Mouse (Mus musculus) embryo, embryonic 10.5 days (tissue): Measurements from ENCODE around the gene Themis2.
"Not testable (repeated sequence)": the region's sequence is repeated elsewhere in the genome, so short reads cannot be mapped to it uniquely, and the experiment has no call there.

Experiments used
- DNase-seq: peaks from one replicate; pipeline ENCODE4 v3.0.0-alpha.2; 2015; ENCODE audit warnings: low spot score

Gene Themis2

DNA sequence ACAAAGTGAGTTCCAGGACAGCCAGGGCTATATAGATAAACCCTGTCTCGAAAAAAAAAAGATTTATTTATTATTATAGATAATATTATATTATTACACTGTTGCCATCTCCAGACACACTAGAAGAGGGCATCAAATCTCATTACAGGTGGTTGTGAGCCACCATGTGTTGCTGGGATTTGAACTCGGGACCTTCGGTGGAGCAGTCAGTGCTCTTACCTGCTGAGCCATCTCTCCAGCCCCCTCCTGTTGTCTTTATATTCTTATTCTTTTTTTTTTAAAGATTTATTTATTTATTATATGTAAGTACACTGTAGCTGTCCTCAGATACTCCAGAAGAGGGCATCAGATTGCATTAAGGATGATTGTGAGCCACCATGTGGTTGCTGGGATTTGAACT, 2.5 kb upstream of the Themis2 start:
- DNase-seq = not testable (repeated sequence)

DNA sequence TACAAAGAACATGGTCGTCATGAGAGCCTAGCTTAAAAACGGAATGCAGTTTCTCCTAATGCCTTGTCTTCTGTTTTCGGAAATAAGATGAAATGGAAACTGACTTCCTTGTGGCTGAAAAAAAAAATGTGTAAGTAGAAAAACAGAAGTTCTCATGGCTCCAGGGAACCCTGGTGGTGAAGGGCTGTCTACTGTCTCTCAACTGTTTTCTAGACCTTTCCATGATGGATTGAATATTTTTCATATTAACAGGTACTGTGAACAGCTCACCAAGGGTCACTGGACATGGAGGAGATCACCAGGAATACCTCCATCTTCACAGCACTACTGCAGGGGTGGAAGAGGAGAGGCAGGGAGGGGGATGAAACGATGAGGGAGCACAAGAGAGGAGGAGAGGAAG, 1.8 kb upstream of the Themis2 start:
- no peak for DNase-seq

DNA sequence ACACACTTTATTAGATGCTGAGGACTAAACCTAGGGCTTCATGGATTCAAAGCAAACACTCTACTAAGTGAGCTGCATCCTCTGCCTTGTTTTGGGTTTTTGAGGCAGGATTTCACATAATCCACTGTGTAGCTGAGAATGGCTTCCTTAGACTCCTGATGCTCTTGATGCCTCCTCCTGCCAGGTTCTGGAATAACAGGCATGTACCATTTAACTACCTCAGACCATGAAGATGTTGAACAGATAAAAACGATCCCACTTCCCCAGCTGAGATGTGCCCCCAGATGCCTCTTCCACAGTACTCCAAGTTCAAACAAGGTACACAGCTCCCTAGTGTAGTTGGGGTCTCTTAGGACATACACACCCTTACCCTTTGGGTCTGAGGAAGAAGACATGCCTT, 1.3 kb upstream of the Themis2 start:
- no peak for DNase-seq

DNA sequence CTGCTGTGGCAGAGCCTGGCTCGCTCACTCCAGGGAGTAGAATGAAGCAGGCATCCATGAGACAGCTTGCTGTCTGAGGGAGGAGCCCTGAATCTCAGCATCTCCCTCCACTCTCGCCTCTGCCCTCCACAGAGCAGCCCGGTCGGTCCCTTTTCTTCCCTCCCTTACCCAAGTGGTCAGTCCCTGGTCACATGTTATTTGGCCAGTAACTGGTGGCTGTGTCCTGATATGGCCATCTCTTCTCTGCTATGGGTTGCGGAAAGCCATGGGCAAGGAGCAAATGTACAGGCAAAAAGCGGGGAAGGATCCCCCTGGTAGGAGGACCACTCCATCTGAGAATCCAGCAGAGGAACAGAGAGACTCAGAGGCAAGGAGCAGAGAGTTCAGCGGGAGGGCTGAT, 1.0 kb downstream of the Themis2 start:
- no peak for DNase-seq

DNA sequence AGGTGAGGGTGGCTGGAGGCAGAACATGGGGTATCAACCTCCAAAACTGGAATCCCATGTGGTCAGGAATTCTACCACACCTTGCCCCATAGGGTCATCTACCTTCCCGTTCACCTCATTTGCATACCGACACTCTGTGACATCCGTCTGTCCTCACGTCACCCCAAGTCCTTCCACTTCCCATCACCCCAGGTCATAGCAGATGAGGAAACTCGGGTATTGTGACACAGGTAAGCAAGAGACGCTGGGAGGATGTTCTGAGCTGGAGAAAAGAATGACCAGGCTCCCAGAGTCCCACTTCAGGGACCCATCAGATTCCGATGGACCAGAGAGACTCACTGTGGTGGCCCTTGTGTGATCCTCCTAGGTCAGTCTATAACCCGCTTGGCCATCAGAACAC, 1.4 kb downstream of the Themis2 start:
- DNase-seq = no peak

DNA sequence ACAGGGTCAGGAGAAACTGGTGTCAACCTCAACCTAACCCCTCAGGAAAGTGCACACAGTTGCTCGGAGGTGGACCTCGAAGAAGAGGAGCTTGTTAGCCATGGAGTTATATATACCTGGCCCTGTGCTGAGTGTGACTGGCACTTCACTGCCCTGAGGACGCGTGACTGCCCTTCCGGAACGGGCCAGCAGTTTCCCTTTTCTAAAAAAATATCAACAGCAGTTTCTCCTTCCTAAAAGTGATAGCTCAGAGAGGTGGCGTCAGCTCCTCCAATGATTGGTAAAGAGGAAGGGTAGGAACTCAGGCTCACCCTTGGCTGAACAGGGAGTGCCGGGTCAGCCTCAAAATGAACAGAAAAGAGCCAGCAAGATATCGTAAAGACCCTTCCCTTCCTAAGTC, 2.2 kb downstream of the Themis2 start:
- DNase-seq = no peak

DNA sequence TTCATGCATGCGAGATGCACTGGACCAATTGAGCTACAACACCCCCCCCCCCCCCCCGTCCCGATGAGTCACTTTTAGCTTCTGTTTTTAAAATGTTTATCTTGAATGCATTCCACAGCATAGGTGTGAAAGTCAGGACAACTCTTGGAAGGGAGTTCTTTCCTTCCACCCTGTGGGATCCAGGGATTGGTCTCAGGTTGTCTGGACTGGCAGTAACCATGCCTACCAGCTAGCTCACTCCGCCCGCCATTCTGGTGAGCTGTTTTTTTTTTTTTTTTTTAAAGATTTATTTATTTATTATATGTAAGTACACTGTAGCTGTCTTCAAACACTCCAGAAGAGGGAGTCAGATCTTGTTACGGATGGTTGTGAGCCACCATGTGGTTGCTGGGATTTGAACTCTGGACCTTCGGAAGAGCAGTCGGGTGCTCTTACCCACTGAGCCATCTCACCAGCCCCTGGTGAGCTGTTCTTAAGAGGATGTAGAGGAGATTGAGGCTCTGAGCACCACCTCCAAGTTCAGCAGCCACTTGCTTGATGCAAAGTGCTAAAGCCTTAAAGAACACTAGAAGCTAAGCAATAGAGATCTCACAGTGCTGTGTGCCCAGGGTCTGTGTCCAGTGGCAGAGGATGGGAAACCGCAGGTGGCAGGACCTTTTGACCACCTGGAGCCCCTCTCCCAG, 2.7 kb downstream of the Themis2 start:
- DNase-seq = not testable (repeated sequence)

DNA sequence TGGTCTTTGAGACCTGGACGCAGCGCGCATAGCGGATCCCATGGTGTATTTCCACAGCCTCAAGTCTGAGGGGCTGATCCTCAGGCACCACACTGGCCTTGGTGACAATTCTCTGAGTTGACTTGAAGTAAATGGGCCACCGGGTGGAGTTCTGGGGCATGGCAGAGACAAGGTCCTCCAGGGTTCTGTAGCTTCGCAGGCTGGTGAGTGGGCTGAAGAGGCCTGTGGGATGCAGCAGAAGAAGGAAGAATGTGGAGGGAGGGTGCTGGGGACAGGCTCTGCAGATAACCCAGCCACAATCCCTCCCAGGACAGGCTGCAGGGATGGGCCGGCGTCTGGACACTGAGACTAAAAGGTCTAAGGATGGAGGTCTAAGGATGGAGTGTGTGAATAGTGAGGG, 6.5 kb downstream of the Themis2 start:
- no peak for DNase-seq

DNA sequence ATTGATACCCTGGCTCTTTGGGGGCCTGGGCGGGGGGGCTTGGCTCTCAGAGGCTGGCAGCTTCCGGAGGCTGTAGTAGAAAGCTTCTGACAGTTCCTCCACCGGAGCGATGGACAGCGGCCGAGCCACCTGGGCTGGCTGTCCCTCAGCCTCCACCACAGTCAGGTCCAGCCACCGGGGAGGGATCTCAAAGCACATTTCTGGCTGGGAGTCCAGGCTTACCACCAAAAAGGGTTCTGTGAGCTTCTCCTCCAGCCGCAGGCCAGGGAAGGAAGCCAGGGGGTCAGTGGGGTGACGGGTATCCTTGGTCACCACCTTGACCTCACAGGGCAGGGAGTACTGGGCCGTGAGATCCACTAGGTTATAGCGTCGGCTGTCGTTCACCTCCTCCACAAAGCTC, 11.0 kb downstream of the Themis2 start:
- no peak for DNase-seq

DNA sequence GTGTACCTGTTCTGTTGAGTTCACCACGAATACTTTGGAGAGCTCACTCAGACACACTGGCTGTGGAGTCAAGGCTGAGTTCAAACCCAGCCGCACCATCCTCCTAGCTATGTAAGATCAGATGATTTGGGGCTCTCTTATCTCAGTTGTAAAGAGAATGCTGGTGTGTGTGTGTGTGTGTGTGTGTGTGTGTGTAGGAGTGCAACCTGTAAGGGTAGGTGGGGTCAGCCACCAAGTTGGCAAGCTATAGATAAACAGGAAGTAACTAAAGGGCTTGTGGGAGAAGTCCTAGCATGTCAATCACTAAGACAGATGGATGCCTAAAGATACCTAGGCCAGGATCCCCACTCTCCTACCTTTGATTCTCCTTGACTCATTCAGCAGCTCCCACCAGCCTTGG, 12.5 kb downstream of the Themis2 start:
- no peak for DNase-seq

DNA sequence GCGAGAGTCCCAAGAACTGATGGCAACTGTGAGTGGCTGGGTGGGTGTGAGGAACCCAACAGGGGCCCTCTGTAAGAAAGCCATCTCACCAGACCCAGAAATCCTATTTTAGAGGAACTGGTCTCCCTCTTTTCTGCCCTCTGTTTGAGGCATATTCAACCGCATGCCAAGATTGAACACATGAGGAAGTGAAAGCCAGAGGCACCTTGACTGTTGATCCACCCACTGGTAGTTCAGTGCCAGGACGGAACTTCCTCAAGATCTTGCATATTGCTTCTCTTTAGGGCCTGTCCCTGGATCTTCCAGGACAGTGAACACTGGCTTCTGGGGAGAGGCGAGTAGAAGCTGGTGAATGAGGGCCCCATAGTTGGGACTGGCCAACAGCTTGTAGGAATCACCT, 15.9 kb downstream of the Themis2 start:
- no peak for DNase-seq

DNA sequence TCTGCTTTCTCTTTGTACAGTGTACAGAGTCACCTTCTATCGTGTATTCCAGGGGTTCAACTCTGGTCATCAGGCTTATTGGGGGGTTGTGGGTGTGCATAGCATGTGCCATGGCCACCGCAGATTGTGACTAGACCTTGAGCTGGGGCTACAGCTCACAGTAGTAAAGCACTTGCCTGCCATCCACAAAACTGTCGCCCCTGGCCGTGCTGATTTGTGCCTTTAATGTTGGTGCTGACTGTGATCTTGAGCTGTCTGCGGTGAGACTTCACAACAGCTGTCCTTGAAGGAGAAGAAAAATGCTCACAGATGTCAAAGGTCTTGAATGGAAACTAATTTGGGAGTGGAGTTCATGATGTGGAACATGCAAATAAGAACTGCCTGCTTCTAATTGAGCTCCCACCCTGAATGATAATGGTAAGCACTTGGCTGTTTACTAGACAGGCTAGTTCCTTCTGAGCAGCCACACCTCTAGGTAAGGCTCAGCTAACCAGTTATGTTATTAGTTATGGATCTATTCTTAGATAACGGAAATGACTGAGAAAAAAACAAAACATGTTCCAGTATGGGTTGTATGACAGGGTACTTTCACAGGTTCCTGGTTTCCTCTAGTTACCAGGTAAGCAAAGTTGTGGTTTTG, 17.5 kb downstream of the Themis2 start:
- no peak for DNase-seq

DNA sequence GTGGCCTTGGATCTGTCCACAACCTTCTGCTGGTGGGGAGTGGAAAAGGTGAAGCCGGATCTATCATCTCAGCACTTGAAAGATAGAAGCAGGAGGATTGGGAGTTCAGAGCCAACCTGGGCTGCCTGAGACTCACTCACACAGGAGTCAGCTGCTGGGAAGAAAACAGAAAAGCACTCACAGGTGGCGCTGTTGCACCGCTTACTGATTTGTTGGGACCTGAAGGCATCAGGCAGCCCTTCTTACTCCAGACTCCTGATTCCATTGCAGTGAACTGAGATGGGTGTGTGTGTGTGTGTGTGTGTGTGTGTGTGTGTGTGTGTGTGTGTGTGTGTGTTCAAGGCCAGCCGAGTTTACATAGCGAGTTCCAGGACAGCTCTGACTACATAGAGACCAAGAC, 19.4 kb downstream of the Themis2 start:
- peak; percentile 70 for DNase-seq

DNA sequence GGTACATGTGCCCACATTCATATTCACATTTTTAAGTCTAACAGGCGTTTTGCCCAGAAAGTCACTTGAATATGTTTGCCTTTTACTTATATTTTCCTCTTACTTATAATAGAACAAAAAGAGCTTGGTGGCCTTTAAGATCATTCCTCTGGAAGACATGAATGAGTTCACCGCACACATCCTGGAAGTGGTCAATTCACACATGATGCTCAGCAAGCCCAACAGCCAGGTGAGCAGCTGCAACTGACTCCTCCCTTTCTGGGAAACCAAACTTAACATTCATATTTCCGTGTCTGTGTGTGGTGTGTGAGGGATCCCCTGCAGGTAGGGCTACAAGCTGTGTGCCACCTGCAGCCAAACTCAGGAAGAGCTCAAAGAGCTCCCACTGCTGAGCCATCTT, 21.3 kb downstream of the Themis2 start:
- no peak for DNase-seq

DNA sequence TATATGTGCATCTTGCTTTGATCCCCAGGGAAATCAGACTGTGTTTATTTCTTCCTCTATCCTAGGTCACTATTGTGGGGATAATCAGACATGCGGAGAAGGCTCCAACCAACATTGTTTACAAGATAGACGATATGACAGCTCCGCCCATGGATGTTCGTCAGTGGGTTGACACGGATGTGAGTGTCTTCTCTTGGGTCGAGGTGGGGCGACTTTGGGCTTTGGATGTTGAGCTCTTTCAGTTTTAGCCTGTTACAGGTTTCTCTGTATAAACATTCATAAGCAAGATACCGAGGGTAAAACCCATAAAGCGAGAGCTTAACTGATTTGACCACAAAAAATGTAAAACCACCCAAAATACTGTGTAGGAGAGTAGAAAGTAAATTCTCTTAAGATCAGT, 24.4 kb downstream of the Themis2 start:
- no peak for DNase-seq

DNA sequence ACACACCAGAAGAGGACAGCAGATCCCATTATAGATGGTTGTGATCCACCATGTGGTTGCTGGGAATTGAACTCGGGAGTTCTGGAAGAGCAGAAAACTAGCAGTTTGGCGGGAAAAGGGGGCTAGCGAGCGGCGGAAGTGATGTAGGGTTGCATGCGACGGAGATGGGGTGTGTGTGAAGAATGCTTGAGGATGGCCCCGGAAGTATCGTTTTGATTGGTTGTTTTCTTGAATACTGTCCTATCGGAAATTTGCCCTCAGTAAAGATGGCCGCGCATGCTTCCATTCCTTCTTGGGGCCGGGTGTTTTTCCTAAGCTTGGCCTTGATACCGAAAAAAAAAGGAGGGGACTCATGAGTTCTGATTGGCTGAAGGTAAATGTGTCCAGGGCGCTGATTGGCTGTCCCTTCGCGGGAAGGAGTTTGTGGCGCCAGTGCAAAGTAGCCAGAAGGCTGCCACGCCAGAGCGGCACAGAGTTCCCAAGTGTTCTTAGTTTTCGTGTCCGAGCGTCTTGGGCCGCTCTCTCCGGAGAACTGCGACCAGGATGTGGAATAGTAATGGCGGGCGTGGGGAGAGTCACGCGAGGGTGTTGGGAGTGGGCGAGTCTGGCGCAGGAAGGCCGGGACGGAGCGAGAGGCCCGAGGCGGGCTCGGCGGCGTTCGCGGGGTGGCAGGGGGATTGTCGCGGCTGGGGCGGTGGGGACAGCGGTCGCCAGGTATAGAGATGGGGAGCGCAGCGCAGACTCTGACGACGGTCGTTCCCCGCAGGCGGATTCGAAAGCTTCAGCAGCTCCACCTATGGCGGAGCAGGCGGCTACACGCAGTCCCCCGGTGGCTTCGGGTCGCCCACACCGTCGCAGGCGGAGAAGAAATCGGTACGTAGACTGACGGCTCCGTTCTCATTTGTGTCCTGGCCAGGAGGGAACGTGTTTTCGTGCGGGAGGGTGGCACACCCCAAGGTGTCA, 28.0 kb downstream of the Themis2 start, which contains the start of gene Rpa2:
TSS of gene Rpa2 (plus strand) at position 419 of the 963 bp plus-strand sequence.
- DNase-seq = peak; percentile 100

DNA sequence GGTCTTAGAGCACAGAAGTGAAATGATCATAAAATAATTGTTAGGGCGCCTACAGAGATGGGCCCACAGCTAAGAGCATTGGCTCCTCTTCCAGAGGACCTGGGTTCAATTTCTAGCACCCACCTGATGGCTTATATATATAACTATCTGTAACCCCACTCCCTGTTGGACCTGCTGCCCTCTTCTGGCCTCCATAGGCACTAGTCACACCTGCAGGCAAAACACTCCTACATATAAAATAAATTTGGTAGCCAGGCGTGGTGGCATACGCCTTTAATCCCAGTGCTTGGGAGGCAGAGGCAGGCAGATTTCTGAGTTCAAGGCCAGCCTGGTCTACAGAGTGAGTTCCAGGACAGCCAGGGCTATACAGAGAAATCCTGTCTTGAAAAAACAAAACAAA, 33.1 kb downstream of the Themis2 start:
- not testable (repeated sequence) for DNase-seq

DNA sequence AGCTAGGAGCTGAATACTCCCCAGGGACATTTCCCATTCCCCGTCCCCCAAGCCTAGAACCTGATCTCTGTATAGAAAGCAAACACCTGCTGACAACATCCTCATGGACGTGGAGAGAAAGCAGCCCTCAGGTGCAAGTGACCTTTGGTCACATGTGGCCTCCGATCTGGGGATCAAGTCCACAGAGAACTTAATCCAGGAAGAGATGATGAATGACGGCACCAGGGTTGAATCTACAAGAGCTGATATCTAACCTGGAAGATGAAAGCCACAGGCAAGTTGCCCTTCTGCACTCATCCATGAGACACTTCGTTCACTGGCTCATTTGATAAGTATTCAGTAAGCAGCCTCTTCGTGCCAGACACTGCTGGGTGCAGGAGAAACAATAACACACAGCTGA, 33.6 kb downstream of the Themis2 start:
- no peak for DNase-seq

DNA sequence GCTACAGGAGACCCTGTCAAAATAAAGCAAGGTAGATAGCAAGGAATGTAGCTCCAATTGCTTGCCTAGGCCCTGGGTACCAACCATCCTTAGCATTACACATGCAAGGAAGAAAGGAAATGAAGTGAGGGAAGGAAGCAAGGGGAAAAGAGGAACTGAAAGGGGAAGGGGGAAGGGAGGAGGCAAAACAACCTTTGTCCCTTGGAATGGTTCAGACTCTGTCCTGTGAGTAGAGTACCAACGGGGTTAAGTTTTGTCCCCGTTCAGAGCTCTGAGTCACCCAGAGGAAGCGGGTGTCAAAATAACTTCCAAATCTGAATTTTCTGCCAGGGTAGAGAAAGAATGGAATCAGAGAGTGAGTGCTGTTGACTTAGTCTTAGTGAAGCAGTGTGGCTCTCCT, 35.9 kb downstream of the Themis2 start:
- no peak for DNase-seq

DNA sequence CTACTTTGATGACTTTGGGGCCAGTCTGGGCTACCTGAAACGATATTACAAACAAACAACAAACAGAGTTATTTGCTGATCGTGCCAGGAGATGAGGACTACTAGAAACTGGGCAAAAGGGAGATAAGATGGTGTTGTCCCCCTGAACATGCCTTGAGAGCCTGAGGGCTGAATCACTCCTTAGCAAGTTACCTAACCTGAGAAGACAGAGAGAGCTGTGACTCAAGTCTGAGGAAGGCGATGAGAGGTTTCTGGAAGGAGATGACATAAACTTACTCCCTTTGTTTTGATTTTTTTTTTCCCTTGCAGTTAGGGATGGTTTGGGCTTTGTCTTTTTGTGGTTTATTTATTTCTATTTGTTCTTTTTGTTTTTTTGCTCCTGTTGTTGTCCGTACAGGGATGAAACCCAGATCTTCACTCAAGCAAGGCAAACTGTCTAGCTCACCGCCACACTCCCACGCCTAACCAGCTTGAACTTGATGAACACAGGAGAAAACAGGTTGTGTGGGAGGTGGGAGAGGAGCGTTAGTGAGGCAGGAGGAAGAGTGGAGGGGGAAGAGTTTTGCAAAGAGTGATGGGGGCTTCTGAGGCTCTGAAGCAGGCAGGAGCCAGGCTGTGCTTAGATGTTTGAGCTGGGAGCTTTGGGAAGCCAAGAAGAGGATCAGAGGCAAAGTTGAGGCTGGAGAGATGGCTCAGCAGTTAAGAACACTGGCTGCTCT, 38.4 kb downstream of the Themis2 start:
- DNase-seq = no peak

DNA sequence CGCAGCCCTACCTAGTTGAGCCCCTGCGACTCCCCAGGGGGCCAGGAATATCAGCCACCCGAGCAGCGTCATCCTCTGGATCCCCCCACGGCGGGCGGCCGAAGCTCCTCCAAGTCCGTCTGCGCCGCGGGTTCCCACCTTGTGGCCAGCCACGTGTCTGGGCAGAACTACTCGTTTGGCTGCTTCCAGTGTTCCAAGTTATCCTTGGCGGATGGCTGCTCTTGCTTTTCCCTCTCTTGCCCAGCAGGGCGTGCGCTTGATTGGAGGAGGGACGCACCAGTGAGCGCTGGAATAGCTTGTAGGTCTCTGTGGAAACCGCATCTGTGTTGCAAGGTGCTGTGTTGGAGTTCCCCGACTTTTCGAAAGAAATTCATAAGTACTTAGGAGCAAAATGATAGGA, 39.2 kb downstream of the Themis2 start, which contains the start of gene Smpdl3b:
TSS of gene Smpdl3b (minus strand) at position 279 of the 400 bp plus-strand sequence.
- DNase-seq = peak; percentile 89

DNA sequence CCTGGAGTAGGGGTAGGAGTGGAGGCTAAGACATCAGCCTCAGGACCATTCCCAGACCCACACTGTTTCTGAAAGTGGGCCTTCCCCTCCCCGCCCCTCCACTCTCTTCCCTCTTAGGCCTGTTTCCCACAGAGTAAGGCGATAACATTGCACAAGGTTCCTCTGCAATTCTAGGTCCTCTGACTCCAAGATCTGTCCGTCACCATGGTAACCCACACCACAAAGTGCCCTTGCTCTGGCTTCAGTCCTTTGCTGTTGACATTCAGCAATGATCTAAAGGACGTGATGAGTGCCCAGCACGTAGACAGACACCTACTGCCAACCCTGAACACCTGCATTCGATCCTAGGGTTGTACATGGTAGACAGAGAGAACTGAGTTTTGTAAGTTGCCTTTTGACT, 43.2 kb downstream of the Themis2 start:
- no peak for DNase-seq
